Mouse (Mus musculus) C2C12 (cell line): Measurements from ENCODE around the gene Epha10.

ENCODE experiments used
- CTCF ChIP-seq: IDR thresholded peaks from one replicate; pipeline ENCODE4 v1.5.1; 2011; ENCODE audit not compliant: control insufficient read depth, insufficient read depth, insufficient read length
- MAX ChIP-seq: IDR thresholded peaks from one replicate; pipeline ENCODE4 v1.6.1; 2011; ENCODE audit warnings: mild to moderate bottlenecking, control low read depth
- USF1 ChIP-seq: IDR thresholded peaks from one replicate; pipeline ENCODE4 v1.6.1; 2011; ENCODE audit warnings: low read depth, mild to moderate bottlenecking, control low read depth, moderate library complexity

DNA sequence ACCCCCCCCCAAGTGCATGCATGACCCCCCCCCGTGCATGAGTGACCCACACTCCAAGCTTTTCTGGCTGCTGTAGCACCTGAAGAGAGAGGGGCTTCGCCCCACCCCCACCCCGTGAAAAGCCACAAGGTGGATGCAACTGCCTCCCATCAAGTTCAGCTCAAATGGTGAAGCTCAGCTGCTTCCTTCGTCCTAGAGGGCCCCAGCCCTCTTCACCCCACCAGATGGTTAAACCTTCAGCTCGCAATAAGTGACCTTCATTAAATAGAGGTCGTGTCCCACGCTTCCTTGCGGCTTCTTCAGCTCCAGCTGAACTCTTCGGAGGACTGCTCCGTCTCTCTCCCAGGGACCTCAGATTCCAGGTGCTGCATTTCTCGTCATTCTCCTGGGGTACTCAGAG, at the start of gene Epha10:
- TF ChIP-seq CTCF (no peak), USF1 (no peak), MAX (no peak)
